Mouse (Mus musculus) gonadal fat pad, adult 2 months (tissue): ENCODE data around the gene Mex3a. TPM values are rescaled to one million over a fixed set of nuclear protein-coding genes. Genes with fewer than 3 reads are reported as not detected.

ENCODE experiments used
- DNase-seq: peaks from one replicate; pipeline ENCODE4 v3.0.0-alpha.2; 2012; ENCODE audit warnings: low read depth
- polyA plus RNA-seq: library from polyadenylated mRNA; depleted of rRNA; stranded (reverse); fragments of >200 nt; gene quantifications from 2 replicates; pipeline ENCODE4 v1.2.3, GENCODE M21; 2012; rRNA removed

The Mex3a gene
- polyA plus RNA-seq, result 2.0 and 2.6 TPM in 2 replicates

- no peak for DNase-seq
Observed at GRCm38 (mm10) chr3:88532299-88532674, at the start of gene Mex3a. Gene Mex3a, plus strand, starts transcription at chr3:88532395.

- no peak for DNase-seq
Observed at GRCm38 (mm10) chr3:88483141-88483540, 49.1 kb upstream of the Mex3a start.

GRCm38 (mm10) chr3:88483621-88484020, 48.6 kb upstream of the Mex3a start:
- DNase-seq, result no peak

GRCm38 (mm10) chr3:88484597-88485316, 47.4 kb upstream of the Mex3a start:
- DNase-seq, result no peak

- no peak for DNase-seq
Observed at GRCm38 (mm10) chr3:88486043-88486442, 46.2 kb upstream of the Mex3a start.

- DNase-seq, result no peak
Observed at GRCm38 (mm10) chr3:88486887-88487286, 45.3 kb upstream of the Mex3a start.

GRCm38 (mm10) chr3:88487396-88487795, 44.8 kb upstream of the Mex3a start:
- DNase-seq, result no peak

GRCm38 (mm10) chr3:88493706-88494582, 38.3 kb upstream of the Mex3a start:
- DNase-seq, result no peak

GRCm38 (mm10) chr3:88494836-88495628, 37.2 kb upstream of the Mex3a start:
- DNase-seq, result no peak

- no peak for DNase-seq
Observed at GRCm38 (mm10) chr3:88495741-88496415, 36.3 kb upstream of the Mex3a start.

GRCm38 (mm10) chr3:88499580-88499979, 32.6 kb upstream of the Mex3a start:
- no peak for DNase-seq

GRCm38 (mm10) chr3:88500087-88500486, 32.1 kb upstream of the Mex3a start:
- DNase-seq, result no peak

GRCm38 (mm10) chr3:88500655-88501365, 31.4 kb upstream of the Mex3a start:
- DNase-seq, result no peak

GRCm38 (mm10) chr3:88501366-88502030, 30.7 kb upstream of the Mex3a start:
- DNase-seq, result no peak

GRCm38 (mm10) chr3:88502031-88502571, 30.1 kb upstream of the Mex3a start:
- no peak for DNase-seq

- DNase-seq, result no peak
Observed at GRCm38 (mm10) chr3:88502641-88503504, 29.3 kb upstream of the Mex3a start.

- no peak for DNase-seq
Observed at GRCm38 (mm10) chr3:88503505-88503863, 28.7 kb upstream of the Mex3a start.

- no peak for DNase-seq
Observed at GRCm38 (mm10) chr3:88503881-88504746, 28.1 kb upstream of the Mex3a start.
